Mouse (Mus musculus): ENCODE results near the gene Capn8. TPM values are rescaled to one million over a fixed set of nuclear protein-coding genes. Genes with fewer than 3 reads are reported as not detected.

The Capn8 gene
- polyA plus RNA-seq, 1 experiment from 2014 or later, result not detected

GRCm38 (mm10) chr1:182615465-182615864, 50.7 kb downstream of the Capn8 start:
- DNase-seq (ENCODE audit: low spot score) (no peak), ATAC-seq (ENCODE audit: insufficient number of reproducible peaks, low FRiP score, low TSS enrichment, low read depth) (no peak)
- Histone ChIP-seq H3K4me3 (ENCODE audit: low read depth, low read length) (no peak overlapping the region), H3K9me3 (ENCODE audit: control insufficient read depth, low read length) (no peaks in the 10 kb centered on the region), H3K9ac (ENCODE audit: low read length) (no peak overlapping the region), H3K27ac (replicated peaks; ENCODE audit: low read depth, low read length) (no peak overlapping the region), H3K4me1 (ENCODE audit: control insufficient read depth, insufficient read depth, low read length) (no peaks in the 10 kb centered on the region), H3K36me3 (ENCODE audit: control insufficient read depth, insufficient read depth, low read length) (no peaks in the 10 kb centered on the region), H3K4me2 (ENCODE audit: low read depth, severe bottlenecking) (no peak overlapping the region), H3K27me3 (ENCODE audit: control insufficient read depth, insufficient read depth, low read length) (no peaks in the 10 kb centered on the region)
- WGBS, result 58% methylated on average over 1 of the region's 1 CpGs

GRCm38 (mm10) chr1:182618200-182618947, 53.6 kb downstream of the Capn8 start:
- Histone ChIP-seq H3K4me3 (ENCODE audit: low read depth, low read length) (no peak overlapping the region), H3K36me3 (ENCODE audit: control insufficient read depth, insufficient read depth, low read length) (no peaks in the 10 kb centered on the region), H3K9me3 (ENCODE audit: control insufficient read depth, low read length) (no peaks in the 10 kb centered on the region), H3K27ac (replicated peaks; ENCODE audit: low read depth, low read length) (no peak overlapping the region), H3K4me2 (ENCODE audit: low read depth, severe bottlenecking) (no peak overlapping the region), H3K9ac (ENCODE audit: low read length) (no peak overlapping the region), H3K27me3 (ENCODE audit: control insufficient read depth, insufficient read depth, low read length) (no peaks in the 10 kb centered on the region), H3K4me1 (ENCODE audit: control insufficient read depth, insufficient read depth, low read length) (no peaks in the 10 kb centered on the region)
- WGBS, result 73% methylated on average over 16 of the region's 16 CpGs
- no peak for ATAC-seq (ENCODE audit: insufficient number of reproducible peaks, low FRiP score, low TSS enrichment, low read depth)
- DNase-seq (ENCODE audit: low spot score), result no peak

DNA sequence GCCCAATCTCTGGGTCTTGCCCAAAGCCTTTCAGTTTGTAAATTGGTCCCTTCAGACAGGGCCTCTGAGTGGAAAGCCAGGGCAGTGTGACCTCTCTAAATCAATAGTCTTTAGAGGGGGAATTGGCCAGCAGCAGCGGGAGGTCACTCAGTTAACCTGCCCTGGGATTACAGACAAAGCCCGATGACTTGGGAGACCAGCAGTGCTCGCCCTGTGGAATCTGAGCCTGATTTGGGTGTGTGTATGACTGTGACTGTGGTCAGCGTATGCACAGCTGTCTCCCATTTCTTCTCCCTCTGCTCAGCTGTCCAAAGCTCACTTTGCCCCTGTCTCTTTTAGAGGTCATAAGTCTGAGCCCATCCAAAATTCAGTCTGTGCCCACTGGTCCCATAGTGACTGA, 55.7 kb downstream of the Capn8 start:
- Histone ChIP-seq H3K36me3 (ENCODE audit: control insufficient read depth, insufficient read depth, low read length) (no peaks in the 10 kb centered on the region), H3K4me3 (ENCODE audit: low read depth, low read length) (no peak overlapping the region), H3K27me3 (ENCODE audit: control insufficient read depth, insufficient read depth, low read length) (no peaks in the 10 kb centered on the region), H3K27ac (replicated peaks; ENCODE audit: low read depth, low read length) (no peak overlapping the region), H3K4me2 (ENCODE audit: low read depth, severe bottlenecking) (no peak overlapping the region), H3K4me1 (ENCODE audit: control insufficient read depth, insufficient read depth, low read length) (0 out of 2 replicates have a peak, but pooled peaks cover 2% of the 10 kb centered on the region), H3K9me3 (ENCODE audit: control insufficient read depth, low read length) (no peaks in the 10 kb centered on the region), H3K9ac (ENCODE audit: low read length) (no peak overlapping the region)
- DNase-seq (ENCODE audit: low spot score) (no peak), ATAC-seq (ENCODE audit: insufficient number of reproducible peaks, low FRiP score, low TSS enrichment, low read depth) (no peak)
- WGBS, result 56% methylated on average over 4 of the region's 4 CpGs

DNA sequence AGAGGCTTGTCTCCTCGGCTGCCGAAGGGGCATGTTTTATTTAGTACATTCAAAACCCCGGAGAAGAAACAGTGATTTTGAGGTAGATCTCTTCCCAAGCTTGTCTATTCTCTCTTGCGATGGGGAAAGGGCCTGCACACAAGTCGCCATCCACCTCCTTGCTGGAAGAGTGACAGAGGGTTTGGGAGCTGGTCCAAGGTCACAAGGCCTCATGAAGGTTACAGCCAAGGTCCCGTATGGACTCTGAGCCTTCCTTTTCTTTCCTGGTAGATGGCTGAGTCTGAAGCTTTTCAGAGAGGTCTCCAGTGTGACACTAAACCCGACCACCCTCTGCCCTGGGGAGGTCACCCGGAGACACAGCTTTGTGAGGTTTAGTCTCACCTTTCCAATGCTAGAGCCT, 56.4 kb downstream of the Capn8 start:
- Histone ChIP-seq H3K9me3 (ENCODE audit: control insufficient read depth, low read length) (no peaks in the 10 kb centered on the region), H3K9ac (ENCODE audit: low read length) (no peak overlapping the region), H3K4me1 (ENCODE audit: control insufficient read depth, insufficient read depth, low read length) (0 out of 2 replicates have a peak, but pooled peaks cover 2% of the 10 kb centered on the region), H3K36me3 (ENCODE audit: control insufficient read depth, insufficient read depth, low read length) (no peaks in the 10 kb centered on the region), H3K4me2 (ENCODE audit: low read depth, severe bottlenecking) (no peak overlapping the region), H3K4me3 (ENCODE audit: low read depth, low read length) (no peak overlapping the region), H3K27ac (replicated peaks; ENCODE audit: low read depth, low read length) (no peak overlapping the region), H3K27me3 (ENCODE audit: control insufficient read depth, insufficient read depth, low read length) (no peaks in the 10 kb centered on the region)
- ATAC-seq (ENCODE audit: insufficient number of reproducible peaks, low FRiP score, low TSS enrichment, low read depth), result no peak
- DNase-seq (ENCODE audit: low spot score), result no peak
- WGBS, result 92% methylated on average over 8 of the region's 8 CpGs

- Histone ChIP-seq H3K4me3 (ENCODE audit: low read depth, low read length) (no peak overlapping the region), H3K4me1 (ENCODE audit: control insufficient read depth, insufficient read depth, low read length) (0 out of 2 replicates have a peak, but pooled peaks cover 2% of the 10 kb centered on the region), H3K4me2 (ENCODE audit: low read depth, severe bottlenecking) (no peak overlapping the region), H3K36me3 (ENCODE audit: control insufficient read depth, insufficient read depth, low read length) (no peaks in the 10 kb centered on the region), H3K9ac (ENCODE audit: low read length) (no peak overlapping the region), H3K27ac (replicated peaks; ENCODE audit: low read depth, low read length) (no peak overlapping the region), H3K9me3 (ENCODE audit: control insufficient read depth, low read length) (no peaks in the 10 kb centered on the region), H3K27me3 (ENCODE audit: control insufficient read depth, insufficient read depth, low read length) (no peaks in the 10 kb centered on the region)
- WGBS, result 77% methylated on average over 1 of the region's 1 CpGs
- no peak for DNase-seq (ENCODE audit: low spot score)
- ATAC-seq (ENCODE audit: insufficient number of reproducible peaks, low FRiP score, low TSS enrichment, low read depth), result no peak
These were observed 61.4 kb downstream of the Capn8 start for GRCm38 (mm10) chr1:182626197-182626596.

- WGBS, result 93% methylated on average over 4 of the region's 4 CpGs
- no peak for ATAC-seq (ENCODE audit: insufficient number of reproducible peaks, low FRiP score, low TSS enrichment, low read depth)
These were observed 64.4 kb downstream of the Capn8 start for GRCm38 (mm10) chr1:182629228-182629627.

GRCm38 (mm10) chr1:182633712-182634294, 69.0 kb downstream of the Capn8 start:
- Histone ChIP-seq H3K9me3 (ENCODE audit: control insufficient read depth, low read length) (no peaks in the 10 kb centered on the region), H3K4me1 (ENCODE audit: control insufficient read depth, insufficient read depth, low read length) (no peaks in the 10 kb centered on the region), H3K27me3 (ENCODE audit: control insufficient read depth, insufficient read depth, low read length) (no peaks in the 10 kb centered on the region), H3K27ac (replicated peaks; ENCODE audit: low read depth, low read length) (no peak overlapping the region), H3K4me3 (ENCODE audit: low read depth, low read length) (no peak overlapping the region), H3K4me2 (ENCODE audit: low read depth, severe bottlenecking) (no peak overlapping the region), H3K36me3 (ENCODE audit: control insufficient read depth, insufficient read depth, low read length) (no peaks in the 10 kb centered on the region), H3K9ac (ENCODE audit: low read length) (no peak overlapping the region)
- DNase-seq (ENCODE audit: low spot score) (no peak), ATAC-seq (ENCODE audit: insufficient number of reproducible peaks, low FRiP score, low TSS enrichment, low read depth) (no peak)
- 84% methylated on average over 12 of the region's 12 CpGs for WGBS

More at GRCm38 (mm10) chr1:182629228-182629627, 64.4 kb downstream of the Capn8 start:
- H3K9me3 ChIP-seq (ENCODE audit: control insufficient read depth, low read length), result no peaks in the 10 kb centered on the region
- H3K27me3 ChIP-seq (ENCODE audit: control insufficient read depth, insufficient read depth, low read length), result no peaks in the 10 kb centered on the region
- H3K36me3 ChIP-seq (ENCODE audit: control insufficient read depth, insufficient read depth, low read length), result no peaks in the 10 kb centered on the region
- no peak overlapping the region for H3K9ac ChIP-seq (ENCODE audit: low read length)
- 0 out of 2 replicates have a peak, but pooled peaks cover 2% of the 10 kb centered on the region for H3K4me1 ChIP-seq (ENCODE audit: control insufficient read depth, insufficient read depth, low read length)
- no peak overlapping the region for H3K27ac ChIP-seq (replicated peaks; ENCODE audit: low read depth, low read length)
- DNase-seq (ENCODE audit: low spot score), result no peak
- no peak overlapping the region for H3K4me3 ChIP-seq (ENCODE audit: low read depth, low read length)
- H3K4me2 ChIP-seq (ENCODE audit: low read depth, severe bottlenecking), result no peak overlapping the region

- ATAC-seq (ENCODE audit: insufficient number of reproducible peaks, low FRiP score, low TSS enrichment, low read depth) (no peak), DNase-seq (ENCODE audit: low spot score) (no peak)
- no peaks in the 10 kb centered on the region for H3K9me3 ChIP-seq (ENCODE audit: control insufficient read depth, low read length)
- no peaks in the 10 kb centered on the region for H3K36me3 ChIP-seq (ENCODE audit: control insufficient read depth, insufficient read depth, low read length)
- H3K9ac ChIP-seq (ENCODE audit: low read length), result no peak overlapping the region
- H3K4me3 ChIP-seq (ENCODE audit: low read depth, low read length), result no peak overlapping the region
- 55% methylated on average over 7 of the region's 7 CpGs for WGBS
- peaks cover 8% of the 10 kb centered on the region; the same call in 1 of the 2 replicates for H3K4me1 ChIP-seq (ENCODE audit: control insufficient read depth, insufficient read depth, low read length)
- no peak overlapping the region for H3K4me2 ChIP-seq (ENCODE audit: low read depth, severe bottlenecking)
- no peaks in the 10 kb centered on the region for H3K27me3 ChIP-seq (ENCODE audit: control insufficient read depth, insufficient read depth, low read length)
- no peak overlapping the region for H3K27ac ChIP-seq (replicated peaks; ENCODE audit: low read depth, low read length)
These were observed 74.2 kb downstream of the Capn8 start for GRCm38 (mm10) chr1:182639016-182639415.
